Mouse (Mus musculus) forebrain, embryonic 12.5 days (tissue): ENCODE measurements around the gene Sept11. TPM values are rescaled to one million over a fixed set of nuclear protein-coding genes. Genes with fewer than 3 reads are reported as not detected.

Experiments
- ATAC-seq: fragments of 200-750 bp; cut with Nextera tagmentation; 2 replicates; pipeline ENCODE4 v1.8.0; 2017; ENCODE audit warnings: moderate TSS enrichment; ENCODE audit not compliant: low FRiP score
- H3K27ac ChIP-seq: fragments of 300-500 bp; sonication (generic); 2 replicates; pipeline ENCODE4 v1.5.1; 2016; ENCODE audit warnings: mild to moderate bottlenecking
- H3K27me3 ChIP-seq: fragments of 300-500 bp; sonication (generic); 2 replicates; pipeline ENCODE4 v1.6.1; 2016; ENCODE audit warnings: mild to moderate bottlenecking
- H3K36me3 ChIP-seq: fragments of 300-500 bp; sonication (generic); replicated peaks from 2 replicates; pipeline ENCODE4 v1.6.1; 2016; ENCODE audit warnings: mild to moderate bottlenecking
- H3K4me1 ChIP-seq: fragments of 300-500 bp; sonication (generic); 2 replicates; pipeline ENCODE4 v1.6.1; 2016
- H3K4me2 ChIP-seq: fragments of 300-500 bp; sonication (generic); 2 replicates; pipeline ENCODE4 v1.6.1; 2016; ENCODE audit warnings: mild to moderate bottlenecking, moderate library complexity
- H3K4me3 ChIP-seq: fragments of 300-500 bp; sonication (generic); replicated peaks from 2 replicates; pipeline ENCODE4 v1.5.1; 2016; ENCODE audit warnings: mild to moderate bottlenecking
- H3K9ac ChIP-seq: fragments of 300-500 bp; sonication (generic); 2 replicates; pipeline ENCODE4 v1.6.1; 2016; ENCODE audit warnings: mild to moderate bottlenecking
- H3K9me3 ChIP-seq: fragments of 300-500 bp; sonication (generic); 2 replicates; pipeline ENCODE4 v1.6.1; 2016
- WGBS: fragments of 180-500 bp; shearing (Covaris S2); methylation state at CpG from one replicate; pipeline ENCODE4 v1.1.7; 2016; 5-methylcytosine and 5-hydroxymethylcytosine counted together
- polyA plus RNA-seq: library from polyadenylated mRNA; unstranded; fragments of >200 nt; fragmentation: Nextera tagmentation; extraction: Ambion mirVana; gene quantifications from 2 replicates; pipeline ENCODE4 v1.2.1, GENCODE M21; 2016

The Sept11 gene
- polyA plus RNA-seq, 1 experiment from 2014 or later, result 302 TPM

- H3K9ac ChIP-seq, result no peak overlapping the region
- 90% methylated on average over 4 of the region's 4 CpGs for WGBS
- H3K36me3 ChIP-seq, result no peaks in the 10 kb centered on the region
- no peak for ATAC-seq
- H3K4me3 ChIP-seq, result no peak overlapping the region
- H3K27me3 ChIP-seq, result no peaks in the 10 kb centered on the region
- H3K9me3 ChIP-seq, result no peaks in the 10 kb centered on the region
- no peaks in the 10 kb centered on the region for H3K4me1 ChIP-seq
- no peak overlapping the region for H3K27ac ChIP-seq
- H3K4me2 ChIP-seq, result no peak overlapping the region
Measured at GRCm38 (mm10) chr5:93060865-93061264, 32.4 kb upstream of the Sept11 start.

DNA sequence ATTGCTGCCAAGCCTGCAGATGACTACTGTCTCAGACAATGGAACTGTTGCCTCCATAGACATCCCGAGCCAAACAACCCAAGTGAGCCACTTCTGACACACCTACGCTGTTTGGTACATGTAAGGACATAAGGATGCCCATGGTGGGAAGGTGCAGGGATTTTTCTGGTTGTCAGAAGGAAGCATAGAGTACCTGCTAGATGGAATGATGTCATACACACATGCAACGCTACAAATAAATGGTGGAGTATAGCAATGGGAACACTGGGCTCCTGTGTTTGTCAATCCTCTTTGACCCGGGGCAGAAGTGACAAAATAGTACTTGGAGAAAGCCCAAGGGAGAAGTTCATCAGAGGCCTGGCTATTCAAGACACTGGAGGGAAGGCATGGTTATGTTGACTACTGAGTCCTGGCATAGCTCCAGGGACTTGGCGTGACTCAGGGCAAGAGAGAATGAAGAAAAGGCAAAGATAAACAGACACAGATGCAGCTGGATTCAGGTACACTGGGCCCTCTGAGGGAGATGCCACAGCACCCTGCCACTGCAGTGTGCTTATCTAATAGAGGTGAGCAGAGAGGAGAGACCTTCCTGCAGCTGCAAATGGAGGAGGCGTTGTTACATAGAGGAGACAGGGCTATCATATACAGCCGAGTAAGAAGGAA lies 15.4 kb upstream of the Sept11 start:
- no peak overlapping the region for H3K27ac ChIP-seq
- WGBS, result 85% methylated on average over 7 of the region's 7 CpGs
- no peak overlapping the region for H3K4me2 ChIP-seq
- H3K9ac ChIP-seq, result no peak overlapping the region
- no peaks in the 10 kb centered on the region for H3K4me1 ChIP-seq
- ATAC-seq, result no peak
- no peak overlapping the region for H3K4me3 ChIP-seq
- no peaks in the 10 kb centered on the region for H3K36me3 ChIP-seq
- no peaks in the 10 kb centered on the region for H3K9me3 ChIP-seq
- no peaks in the 10 kb centered on the region for H3K27me3 ChIP-seq

- 93% methylated on average over 3 of the region's 3 CpGs for WGBS
- ATAC-seq, result no peak
- H3K27me3 ChIP-seq, result no peaks in the 10 kb centered on the region
- no peak overlapping the region for H3K4me3 ChIP-seq
- no peak overlapping the region for H3K4me2 ChIP-seq
- H3K27ac ChIP-seq, result no peak overlapping the region
- H3K36me3 ChIP-seq, result no peaks in the 10 kb centered on the region
- no peak overlapping the region for H3K9ac ChIP-seq
- no peaks in the 10 kb centered on the region for H3K4me1 ChIP-seq
- no peaks in the 10 kb centered on the region for H3K9me3 ChIP-seq
Measured at GRCm38 (mm10) chr5:93079596-93079995, 13.6 kb upstream of the Sept11 start.

DNA sequence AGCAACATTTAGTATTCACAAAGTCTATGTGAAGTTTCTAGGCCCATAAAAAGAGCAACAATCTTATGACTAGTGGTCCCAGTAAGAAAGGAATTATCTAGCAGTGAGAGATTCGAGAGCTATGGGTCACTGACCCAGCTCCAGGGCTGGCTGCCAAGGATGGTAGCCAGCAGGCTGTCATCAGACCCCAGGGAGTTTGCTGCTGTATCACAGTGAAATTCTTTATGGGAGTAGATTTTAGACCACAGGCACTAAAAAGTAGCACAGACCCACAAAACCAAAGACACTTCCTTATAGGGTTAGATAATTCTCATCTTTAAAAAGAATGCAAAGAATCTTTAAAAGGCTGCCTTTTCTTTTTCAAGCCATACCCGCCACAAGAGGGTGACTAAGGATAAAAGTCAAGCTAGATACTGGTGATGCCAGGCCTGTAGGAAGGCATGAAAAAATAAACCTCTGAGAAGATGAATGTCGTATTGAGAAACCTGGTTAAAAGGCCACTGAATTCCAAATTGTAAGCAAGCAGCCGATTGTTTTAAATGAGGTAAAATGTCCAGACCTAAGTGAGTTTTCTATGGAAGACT lies 8.1 kb upstream of the Sept11 start:
- WGBS, result 70% methylated on average over 4 of the region's 4 CpGs

GRCm38 (mm10) chr5:93085900-93086299 lies 7.3 kb upstream of the Sept11 start:
- H3K27ac ChIP-seq, result no peak overlapping the region
- peaks cover under 1% of the 10 kb centered on the region; the same call in 1 of the 2 replicates for H3K4me1 ChIP-seq
- H3K9me3 ChIP-seq, result no peaks in the 10 kb centered on the region
- 79% methylated on average over 4 of the region's 4 CpGs for WGBS
- H3K27me3 ChIP-seq, result no peaks in the 10 kb centered on the region
- H3K4me2 ChIP-seq, result no peak overlapping the region
- H3K9ac ChIP-seq, result no peak overlapping the region
- H3K4me3 ChIP-seq, result no peak overlapping the region
- no peaks in the 10 kb centered on the region for H3K36me3 ChIP-seq
- no peak for ATAC-seq

More for the DNA sequence above, 8.1 kb upstream of the Sept11 start:
- Histone ChIP-seq H3K4me2 (no peak overlapping the region), H3K9me3 (no peaks in the 10 kb centered on the region), H3K9ac (no peak overlapping the region), H3K36me3 (no peaks in the 10 kb centered on the region), H3K27me3 (no peaks in the 10 kb centered on the region), H3K4me1 (no peaks in the 10 kb centered on the region), H3K4me3 (no peak overlapping the region), H3K27ac (no peak overlapping the region)
- ATAC-seq, result no peak

DNA sequence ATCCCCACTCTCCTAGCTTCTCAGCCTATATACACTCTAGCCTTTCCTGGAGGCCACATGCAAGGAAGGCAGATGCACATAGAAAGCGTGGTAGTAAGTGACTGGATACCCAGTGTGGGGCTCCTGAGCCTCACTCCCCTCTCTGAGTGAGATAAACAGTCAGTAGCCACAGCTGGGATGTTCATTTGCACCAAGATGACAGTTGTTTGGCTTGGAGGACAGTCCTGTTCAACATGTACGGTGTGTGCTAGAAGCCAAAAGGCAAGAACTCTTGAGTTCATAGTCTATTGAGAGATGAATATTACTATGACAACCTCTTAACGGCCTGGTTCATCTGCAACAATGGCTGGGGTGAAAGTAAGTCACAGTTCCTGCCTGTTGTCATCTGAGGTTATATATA lies 2.0 kb upstream of the Sept11 start:
- H3K36me3 ChIP-seq, result no peaks in the 10 kb centered on the region
- H3K9ac ChIP-seq, result no peak overlapping the region
- peaks cover 35% of the 10 kb centered on the region for H3K4me1 ChIP-seq
- H3K4me3 ChIP-seq, result no peak overlapping the region
- peak overlapping the region; percentile 94; the same call in 1 of the 2 replicates for H3K4me2 ChIP-seq
- no peaks in the 10 kb centered on the region for H3K9me3 ChIP-seq
- 75% methylated on average over 3 of the region's 3 CpGs for WGBS
- no peak for ATAC-seq
- H3K27ac ChIP-seq, result no peak overlapping the region
- H3K27me3 ChIP-seq, result no peaks in the 10 kb centered on the region

DNA sequence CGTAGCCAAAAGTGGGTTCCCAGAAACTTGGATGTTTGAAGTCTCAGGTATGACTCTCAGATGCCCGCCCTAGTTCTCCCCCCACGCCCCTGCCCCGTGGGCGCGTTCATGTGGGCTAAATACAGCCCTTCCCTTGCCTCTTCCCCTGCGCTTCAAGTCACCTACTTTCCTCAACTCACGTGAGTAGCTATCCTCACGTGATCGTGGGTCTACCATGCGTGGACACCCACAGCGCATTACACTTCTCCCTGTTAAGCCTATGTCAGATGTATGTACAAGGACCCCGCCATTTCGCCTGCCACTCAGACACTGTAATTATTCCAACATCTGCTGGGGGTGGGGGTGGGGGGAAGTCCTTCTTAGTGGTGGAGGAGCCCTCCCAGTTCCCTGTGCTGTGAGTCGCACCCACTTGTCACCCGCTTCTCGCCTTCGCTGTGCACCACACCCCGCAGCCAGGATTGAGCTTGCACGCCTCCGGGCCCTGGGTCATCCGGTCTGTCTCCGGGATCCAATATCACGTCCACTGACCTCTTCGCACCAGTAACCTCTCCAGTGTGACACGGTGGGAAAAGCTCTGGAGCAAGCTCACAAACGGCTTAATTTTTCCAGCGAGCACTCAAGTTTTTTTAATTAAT lies 973 bp upstream of the Sept11 start:
- peak; percentile 45 for ATAC-seq
- peak overlapping the region; percentile 94 for H3K4me2 ChIP-seq
- no peaks in the 10 kb centered on the region for H3K9me3 ChIP-seq
- no peaks in the 10 kb centered on the region for H3K36me3 ChIP-seq
- H3K4me1 ChIP-seq, result peaks cover 45% of the 10 kb centered on the region
- 7% methylated on average over 28 of the region's 28 CpGs for WGBS
- H3K4me3 ChIP-seq, result peak overlapping the region; percentile 90
- H3K27me3 ChIP-seq, result no peaks in the 10 kb centered on the region
- peak overlapping the region; percentile 98 for H3K27ac ChIP-seq
- H3K9ac ChIP-seq, result peak overlapping the region; percentile 91

DNA sequence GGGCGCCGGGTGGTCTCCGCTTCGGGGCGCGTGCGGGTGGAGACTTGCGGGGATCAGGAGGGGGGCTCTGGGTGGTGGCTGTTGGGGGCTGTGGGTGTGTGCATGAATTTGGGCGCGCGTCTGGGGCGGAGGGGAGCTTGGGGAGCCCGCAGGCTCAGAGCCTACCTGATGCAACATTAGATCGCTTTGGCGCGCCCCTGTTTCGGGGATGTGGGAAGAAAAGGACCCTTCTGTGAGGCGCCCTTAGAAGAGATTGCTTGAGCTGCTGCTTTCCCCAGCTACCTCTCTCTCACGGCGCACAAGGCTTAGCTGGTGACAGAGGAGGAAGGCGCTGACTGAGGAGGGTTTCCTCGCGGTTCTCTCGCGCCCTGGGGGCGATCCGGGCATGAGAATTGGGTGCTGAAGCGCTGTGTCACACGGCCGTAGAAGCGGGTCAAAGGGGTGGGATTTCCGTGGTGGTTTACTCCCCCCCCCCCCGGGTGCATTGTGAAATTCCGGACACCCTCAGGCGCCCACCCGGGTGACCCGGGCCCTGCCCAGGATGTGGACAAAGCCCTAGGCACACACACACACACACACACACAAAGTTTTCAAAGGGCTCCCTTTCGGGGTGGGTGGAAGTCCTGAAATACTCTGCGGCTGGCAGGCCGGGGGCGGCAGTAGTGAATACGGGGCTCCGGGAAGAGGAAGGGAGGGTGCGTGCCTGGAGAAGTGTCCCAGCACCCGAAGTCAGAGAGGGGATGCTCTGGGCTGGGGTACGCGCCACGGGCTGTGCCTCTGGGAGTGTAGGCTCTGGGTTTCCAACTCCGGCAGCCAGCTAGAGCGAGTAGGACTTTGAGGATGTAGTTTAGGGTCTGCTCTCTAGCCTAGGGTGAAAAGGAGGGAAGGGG lies 646 bp downstream of the Sept11 start:
- H3K27me3 ChIP-seq, result no peaks in the 10 kb centered on the region
- peak overlapping the region; percentile 91 for H3K9ac ChIP-seq
- H3K4me2 ChIP-seq, result peak overlapping the region; percentile 94
- peak; percentile 40 for ATAC-seq
- WGBS, result under 1% methylated on average over 47 of the region's 50 CpGs
- peak overlapping the region; percentile 90 for H3K4me3 ChIP-seq
- H3K9me3 ChIP-seq, result no peaks in the 10 kb centered on the region
- no peaks in the 10 kb centered on the region for H3K36me3 ChIP-seq
- H3K4me1 ChIP-seq, result peaks cover 59% of the 10 kb centered on the region
- H3K27ac ChIP-seq, result peak overlapping the region; percentile 98

DNA sequence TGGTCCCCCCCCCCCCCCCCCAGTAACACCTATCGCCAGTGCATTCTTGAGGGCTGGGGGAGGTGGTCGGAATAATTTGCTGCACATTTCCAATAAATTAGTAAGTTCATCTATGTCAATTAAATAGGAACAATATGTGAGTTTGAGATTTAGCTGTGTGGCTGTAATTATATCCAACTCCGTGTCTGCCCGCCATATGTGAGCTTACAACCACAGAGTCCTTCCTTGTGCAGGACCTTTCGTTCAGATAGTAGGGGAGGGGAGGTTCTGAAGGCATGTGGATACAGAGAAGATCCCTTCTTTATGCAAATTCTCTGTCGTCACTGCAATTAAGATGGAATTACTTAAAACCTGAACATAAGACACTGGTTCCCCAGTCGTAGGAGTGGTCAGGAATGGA lies 2.1 kb downstream of the Sept11 start:
- H3K4me1 ChIP-seq, result peaks cover 59% of the 10 kb centered on the region

GRCm38 (mm10) chr5:93097204-93097906 lies 4.1 kb downstream of the Sept11 start:
- H3K27ac ChIP-seq, result no peak overlapping the region
- no peaks in the 10 kb centered on the region for H3K9me3 ChIP-seq
- H3K4me1 ChIP-seq, result peaks cover 54% of the 10 kb centered on the region
- H3K9ac ChIP-seq, result no peak overlapping the region
- H3K36me3 ChIP-seq, result peaks cover 22% of the 10 kb centered on the region
- ATAC-seq, result no peak
- H3K4me2 ChIP-seq, result no peak overlapping the region
- WGBS, result 65% methylated on average over 13 of the region's 13 CpGs
- no peak overlapping the region for H3K4me3 ChIP-seq
- no peaks in the 10 kb centered on the region for H3K27me3 ChIP-seq

More for the DNA sequence above, 2.1 kb downstream of the Sept11 start:
- H3K27ac ChIP-seq, result no peak overlapping the region
- H3K27me3 ChIP-seq, result no peaks in the 10 kb centered on the region
- peak overlapping the region; percentile 90 for H3K4me3 ChIP-seq
- H3K9ac ChIP-seq, result peak overlapping the region; percentile 91; the same call in 1 of the 2 replicates
- peak overlapping the region; percentile 94 for H3K4me2 ChIP-seq
- peaks cover 2% of the 10 kb centered on the region; the same call in 1 of the 2 replicates for H3K36me3 ChIP-seq
- no peaks in the 10 kb centered on the region for H3K9me3 ChIP-seq
- 44% methylated on average over 7 of the region's 7 CpGs for WGBS
- ATAC-seq, result no peak

- no peak for ATAC-seq
- H3K36me3 ChIP-seq, result peaks cover 24% of the 10 kb centered on the region
- H3K4me2 ChIP-seq, result no peak overlapping the region
- H3K4me1 ChIP-seq, result peaks cover 50% of the 10 kb centered on the region
- no peak overlapping the region for H3K27ac ChIP-seq
- no peak overlapping the region for H3K4me3 ChIP-seq
- H3K9me3 ChIP-seq, result no peaks in the 10 kb centered on the region
- H3K27me3 ChIP-seq, result no peaks in the 10 kb centered on the region
- 69% methylated on average over 6 of the region's 6 CpGs for WGBS
- H3K9ac ChIP-seq, result no peak overlapping the region
Measured at GRCm38 (mm10) chr5:93098219-93098618, 5.0 kb downstream of the Sept11 start.
